Mouse (Mus musculus) kidney, adult 18-20 months (tissue): ENCODE measurements around the gene Gpalpp1.
A peak's percentile ranks its signal among the peaks of the same experiment; 100 is the strongest.

ENCODE experiments used
- DNase-seq: peaks from one replicate; pipeline ENCODE4 v3.0.0; 2021

The Gpalpp1 gene

GRCm38 (mm10) chr14:76097815-76098214 lies 12.7 kb downstream of the Gpalpp1 start:
- DNase-seq: no peak

DNA sequence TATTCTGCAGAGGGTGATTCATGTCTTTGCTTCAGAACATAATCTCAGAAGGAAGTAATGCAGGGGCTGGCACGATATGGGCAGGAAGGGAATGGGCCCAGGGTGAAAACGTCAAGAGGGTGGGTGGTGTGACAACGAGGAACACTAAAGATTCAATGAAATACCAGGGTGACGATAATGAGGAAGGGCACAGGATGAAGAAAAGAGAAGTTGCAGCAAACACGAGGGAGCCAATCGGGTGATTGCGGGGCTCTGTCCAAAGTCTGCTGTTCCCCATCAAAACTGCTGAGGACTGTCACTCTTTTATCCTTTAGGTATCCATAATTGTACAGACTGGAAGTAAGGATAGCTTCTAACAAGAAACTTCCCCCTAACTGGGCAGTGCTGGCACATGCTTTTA lies 13.3 kb downstream of the Gpalpp1 start:
- no peak for DNase-seq

- no peak for DNase-seq
Observed at GRCm38 (mm10) chr14:76084188-76084587, 26.4 kb downstream of the Gpalpp1 start.

GRCm38 (mm10) chr14:76082086-76082636 lies 28.4 kb downstream of the Gpalpp1 start:
- DNase-seq: no peak

- no peak for DNase-seq
Observed at GRCm38 (mm10) chr14:76081451-76081850, 29.1 kb downstream of the Gpalpp1 start.

DNA sequence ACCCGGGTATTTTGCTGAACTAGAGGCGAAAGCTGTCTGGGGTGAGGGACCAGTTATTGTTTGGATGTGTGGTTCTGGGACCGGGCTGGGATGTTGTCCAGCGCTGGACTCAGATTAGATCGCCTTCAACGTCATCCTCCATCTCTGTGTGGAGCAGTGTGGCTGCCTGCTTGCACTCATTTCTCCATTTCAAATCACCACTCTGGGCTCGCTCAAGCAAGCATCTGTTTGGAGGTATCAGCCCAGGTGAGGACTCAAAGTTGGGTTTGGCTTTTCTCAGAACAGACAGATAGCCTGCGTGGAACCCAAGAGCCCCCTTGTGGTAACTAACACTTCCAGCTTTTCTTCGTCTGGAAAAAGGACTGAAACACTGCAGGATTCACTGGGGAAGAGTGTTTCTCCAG lies 33.5 kb downstream of the Gpalpp1 start:
- peak; percentile 43 for DNase-seq

GRCm38 (mm10) chr14:76076602-76077001 lies 34.0 kb downstream of the Gpalpp1 start:
- no peak for DNase-seq

- DNase-seq: no peak
Observed at GRCm38 (mm10) chr14:76075721-76076120, 34.8 kb downstream of the Gpalpp1 start.

DNA sequence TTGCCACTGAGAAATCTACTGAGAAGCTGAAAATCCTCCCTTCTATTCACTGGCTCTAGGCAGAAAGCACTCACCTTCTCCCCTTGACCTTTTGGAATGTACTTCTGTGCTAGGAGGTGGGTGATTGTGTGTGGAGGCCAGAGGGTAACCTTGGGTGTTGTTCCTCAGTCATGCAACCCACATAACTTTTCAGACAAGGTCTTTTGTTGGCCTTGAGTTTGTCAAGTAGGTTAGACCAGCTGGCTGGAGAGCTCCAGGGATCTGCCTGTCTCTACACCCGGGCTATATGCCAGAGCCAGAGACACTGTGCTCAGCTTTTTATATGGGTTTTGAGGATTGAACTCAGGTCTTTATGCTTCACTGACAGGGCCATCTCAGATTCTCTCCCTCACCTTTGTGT lies 36.4 kb downstream of the Gpalpp1 start:
- no peak for DNase-seq

- peak; percentile 29 for DNase-seq
Observed at GRCm38 (mm10) chr14:76072626-76073025, 37.9 kb downstream of the Gpalpp1 start.

- DNase-seq: no peak
Observed at GRCm38 (mm10) chr14:76069296-76069695, 41.3 kb downstream of the Gpalpp1 start.

DNA sequence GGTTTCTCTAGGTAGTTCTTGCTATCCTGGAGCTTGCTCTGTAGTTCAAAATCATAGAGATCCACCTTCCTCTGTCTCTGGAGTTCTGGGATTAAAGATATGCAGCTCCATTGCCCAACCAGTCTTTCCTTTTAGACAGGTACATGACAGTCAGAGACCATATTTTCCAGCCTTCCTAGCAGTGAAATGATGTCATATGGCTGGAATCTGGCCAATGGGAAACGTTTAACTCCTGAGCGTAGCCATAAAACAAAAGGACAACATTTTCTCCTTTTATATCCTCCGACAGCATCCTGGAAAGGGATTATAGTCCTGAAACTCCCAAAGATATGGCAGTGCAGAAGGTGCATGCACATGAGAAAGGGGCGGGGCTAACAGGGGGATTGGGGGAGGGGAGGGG lies 42.3 kb downstream of the Gpalpp1 start:
- DNase-seq: no peak

GRCm38 (mm10) chr14:76067237-76067636 lies 43.3 kb downstream of the Gpalpp1 start:
- no peak for DNase-seq

DNA sequence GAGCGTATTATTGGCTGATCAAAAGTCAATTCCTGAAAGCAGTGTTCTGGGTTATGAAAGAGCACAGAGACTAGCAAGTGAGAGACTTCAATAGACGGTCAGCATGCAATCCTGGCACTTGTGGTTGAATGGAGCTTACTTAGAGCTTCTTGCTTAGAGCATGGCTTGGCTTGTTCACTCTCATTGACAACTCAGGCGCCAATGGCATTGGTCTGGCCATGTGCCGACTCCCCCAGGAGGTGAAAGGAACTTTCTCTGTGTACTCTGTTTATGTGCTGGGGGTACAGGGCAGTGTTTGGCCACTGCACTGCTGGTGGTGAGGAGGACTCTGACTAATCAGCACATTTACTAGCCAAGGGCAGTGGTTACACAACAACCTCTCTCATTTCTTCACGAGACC lies 51.1 kb downstream of the Gpalpp1 start:
- no peak for DNase-seq

DNA sequence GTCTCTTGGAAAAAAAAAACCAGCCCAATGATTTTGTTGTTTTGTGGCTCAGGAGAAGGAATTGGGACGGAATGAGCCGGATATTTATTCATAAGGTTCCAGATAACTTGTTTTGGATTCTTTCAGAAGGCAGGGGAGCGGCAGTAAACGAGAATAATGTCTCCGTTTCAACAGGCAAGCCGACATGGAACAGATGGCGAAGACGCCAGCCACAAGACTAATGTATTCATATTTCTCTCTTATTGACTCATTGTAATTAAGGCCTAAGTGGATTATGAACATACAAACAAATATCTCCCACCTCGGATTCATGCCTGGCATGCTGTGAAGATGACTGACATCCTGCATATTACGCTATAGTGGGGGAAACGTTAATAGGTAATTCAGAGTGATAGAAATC lies 56.8 kb downstream of the Gpalpp1 start:
- DNase-seq: no peak

DNA sequence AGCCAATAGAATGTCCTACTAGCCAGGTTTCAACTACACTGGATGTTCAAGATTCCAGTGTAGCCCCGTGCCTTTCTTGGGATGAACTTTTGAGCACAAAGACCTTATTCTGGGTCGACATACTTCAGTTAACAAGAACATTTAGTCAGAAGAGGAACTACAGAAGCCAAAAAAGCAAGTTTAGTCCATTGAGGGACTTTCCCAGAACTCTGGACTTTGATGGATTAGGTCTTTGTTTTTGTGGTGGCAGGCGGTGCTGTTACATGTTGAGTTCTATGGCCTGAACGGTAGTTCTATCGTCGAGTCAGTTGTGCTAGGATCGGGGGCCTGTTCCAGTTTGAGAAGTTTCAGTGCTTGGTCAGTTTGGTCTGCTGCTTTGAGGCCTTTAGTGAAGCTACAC lies 58.6 kb downstream of the Gpalpp1 start:
- no peak for DNase-seq

GRCm38 (mm10) chr14:76045767-76046166 lies 64.8 kb downstream of the Gpalpp1 start:
- no peak for DNase-seq

- no peak for DNase-seq
Observed at GRCm38 (mm10) chr14:76044164-76044557, 66.4 kb downstream of the Gpalpp1 start.

DNA sequence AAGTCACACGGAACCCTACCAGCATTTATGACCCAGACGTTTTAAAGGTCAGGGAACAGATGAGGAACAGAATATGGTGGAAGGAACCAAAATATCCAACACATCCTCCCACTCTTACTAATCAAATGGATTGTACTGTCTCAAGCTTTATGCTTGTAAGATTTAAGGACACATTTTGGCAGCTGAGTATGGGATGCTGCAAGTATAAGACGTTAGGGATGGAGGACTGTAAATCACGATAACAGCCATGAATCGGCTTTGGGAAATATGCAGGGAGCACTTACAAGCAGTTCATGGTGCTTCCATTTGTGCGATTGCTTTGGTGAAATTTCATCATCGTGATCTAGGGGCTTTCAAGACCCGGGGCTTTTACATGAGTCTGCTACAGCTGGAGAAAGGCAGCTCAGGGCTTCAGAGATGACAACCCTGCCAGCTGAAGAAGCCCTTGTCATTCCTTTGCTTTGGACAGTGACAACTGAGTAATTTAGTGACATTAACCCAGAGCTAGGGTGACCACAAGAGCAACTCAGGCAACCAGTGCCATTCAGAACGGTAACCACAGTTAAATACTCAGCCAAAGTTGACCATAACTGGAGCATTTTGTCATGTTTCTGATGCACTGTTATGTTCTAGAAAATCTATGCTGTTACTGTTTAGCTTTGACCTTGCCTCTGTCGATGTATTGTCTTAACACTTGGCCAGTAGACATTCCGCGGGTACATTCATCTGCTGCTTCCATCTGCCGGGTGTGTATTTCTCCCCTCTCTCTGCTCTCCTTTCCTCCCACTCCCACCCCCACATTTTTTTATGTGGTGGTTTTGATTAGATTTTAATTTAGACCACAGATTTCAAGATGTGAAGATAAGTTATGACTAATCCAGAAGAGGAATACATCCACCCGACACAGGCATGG lies 67.1 kb downstream of the Gpalpp1 start:
- DNase-seq: no peak
